Mouse (Mus musculus) lung, postnatal 0 days (tissue): ENCODE measurements around the gene Gid4.

Experiments used
- CTCF ChIP-seq: IDR thresholded peaks from 2 replicates; pipeline ENCODE4 v1.5.1; 2016; ENCODE audit warnings: antibody characterized with exemption, mild to moderate bottlenecking
- EP300 ChIP-seq: IDR thresholded peaks from 2 replicates; pipeline ENCODE4 v1.6.1; 2016; ENCODE audit warnings: antibody characterized with exemption, mild to moderate bottlenecking, control low read depth

- no peak for TF ChIP-seq CTCF
- no peak for TF ChIP-seq EP300
Observed at GRCm38 (mm10) chr11:60370431-60370830, 46.5 kb upstream of the Gid4 start.
